Mouse (Mus musculus): ENCODE results near the gene Adgrl1.

DNA sequence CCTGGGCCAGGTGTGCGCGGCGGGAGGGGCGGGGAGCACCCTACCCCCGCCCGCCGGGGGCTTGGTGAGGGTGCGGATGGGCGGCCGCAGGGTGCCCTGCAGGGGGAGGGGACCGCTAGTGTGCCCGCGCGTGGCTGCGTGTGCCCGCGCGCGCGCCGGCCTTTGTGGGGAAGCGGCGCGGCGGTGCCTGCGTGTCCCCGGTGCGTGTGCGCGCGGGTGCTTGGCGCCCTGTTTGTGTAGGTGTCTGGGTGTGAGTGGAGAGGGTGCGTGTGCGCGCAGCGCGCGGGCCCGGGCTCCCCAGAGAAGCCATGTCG, 1.0 kb downstream of the Adgrl1 start:
- TF ChIP-seq HCFC1 (IDR thresholded peaks at IDR 0.05; ENCODE audit: borderline replicate concordance, insufficient read depth, low read length) (no peak), ZC3H11A (IDR thresholded peaks at IDR 0.05; ENCODE audit: borderline replicate concordance, low read depth, low read length) (no peak), ZNF384 (IDR thresholded peaks at IDR 0.05; ENCODE audit: low read depth, low read length) (no peak), CHD2 (IDR thresholded peaks at IDR 0.05; ENCODE audit: low read depth, low read length) (no peak)
